ENCODE assay signal across 11 mouse cellular contexts in genomic region chr10:25295836-25296235, GRCm38 (mm10). TPM values are rescaled to one million over a fixed set of nuclear protein-coding genes. Genes with fewer than 3 reads are reported as not detected.
DNase-seq lines count a peak whose midpoint lies in the region; ATAC-seq lines count a peak whose summit lies in the region.
"Had no signal": no experiment of that assay in that cellular context is flagged by ENCODE, and none has a peak within 500 bp of the region (broad histone marks: within the 10 kb centered on the region; RNA-seq: fewer than 3 reads in every experiment).

No protein-coding gene starts in this region.

- no peak overlapping the region for H3K27ac ChIP-seq in forebrain, embryonic 14.5 days (ENCODE audit: low read depth, low read length)
- no peak overlapping the region for H3K27ac ChIP-seq in forebrain, embryonic 16.5 days (ENCODE audit: low read length)
- H3K27ac ChIP-seq in kidney, embryonic 15.5 days: 0 out of 2 replicates have a peak overlapping the region, but pooled peaks have one; percentile 97
- H3K27ac ChIP-seq in neural tube, embryonic 13.5 days (replicated peaks): no peak overlapping the region
- peak overlapping the region; percentile 58 for H3K27ac ChIP-seq in macrophage

- no peaks in the 10 kb centered on the region; the same call in 1 of the 2 replicates for H3K27me3 ChIP-seq in forebrain, embryonic 14.5 days (replicated peaks; ENCODE audit: control insufficient read depth, insufficient read depth, low read length)
- H3K27me3 ChIP-seq in forebrain, embryonic 16.5 days (replicated peaks; ENCODE audit: control insufficient read depth, insufficient read depth, low read length): no peaks in the 10 kb centered on the region
- no peaks in the 10 kb centered on the region for H3K27me3 ChIP-seq in kidney, embryonic 15.5 days
- H3K27me3 ChIP-seq in neural tube, embryonic 13.5 days: no peaks in the 10 kb centered on the region
- H3K27me3 ChIP-seq: Patski had no signal

- H3K79me2 ChIP-seq in macrophage (ENCODE audit: inconsistent target): no peaks in the 10 kb centered on the region

- H3K9ac ChIP-seq in forebrain, embryonic 14.5 days (ENCODE audit: low read length): no peak overlapping the region
- H3K9ac ChIP-seq in forebrain, embryonic 16.5 days (replicated peaks; ENCODE audit: low read depth, low read length): no peak overlapping the region
- no peak overlapping the region for H3K9ac ChIP-seq in kidney, embryonic 15.5 days
- no peak overlapping the region for H3K9ac ChIP-seq in neural tube, embryonic 13.5 days

- 73% methylated on average over 9 of the region's 9 CpGs for WGBS in forebrain, embryonic 14.5 days
- 65% methylated on average over 9 of the region's 9 CpGs for WGBS in forebrain, embryonic 16.5 days
- 80% methylated on average over 9 of the region's 9 CpGs for WGBS in kidney, embryonic 15.5 days
- 84% methylated on average over 9 of the region's 9 CpGs for WGBS in neural tube, embryonic 13.5 days
- WGBS in macrophage (ENCODE audit: missing documents): 90% methylated on average over 9 of the region's 9 CpGs

- no peaks in the 10 kb centered on the region for H3K36me3 ChIP-seq in forebrain, embryonic 14.5 days (ENCODE audit: control insufficient read depth, insufficient read depth, low read length)
- H3K36me3 ChIP-seq in forebrain, embryonic 16.5 days (ENCODE audit: control insufficient read depth, insufficient read depth): no peaks in the 10 kb centered on the region
- no peaks in the 10 kb centered on the region for H3K36me3 ChIP-seq in kidney, embryonic 15.5 days
- no peaks in the 10 kb centered on the region for H3K36me3 ChIP-seq in neural tube, embryonic 13.5 days
- no peaks in the 10 kb centered on the region for H3K36me3 ChIP-seq in macrophage (ENCODE audit: inconsistent target)

- H3K4me3 ChIP-seq in forebrain, embryonic 14.5 days (ENCODE audit: low read depth, low read length): no peak overlapping the region
- no peak overlapping the region for H3K4me3 ChIP-seq in forebrain, embryonic 16.5 days (replicated peaks; ENCODE audit: low read length)
- no peak overlapping the region for H3K4me3 ChIP-seq in kidney, embryonic 15.5 days (replicated peaks)
- no peak overlapping the region for H3K4me3 ChIP-seq in neural tube, embryonic 13.5 days
- no peak overlapping the region for H3K4me3 ChIP-seq in macrophage (ENCODE audit: inconsistent target)

- H3K4me2 ChIP-seq in forebrain, embryonic 14.5 days (ENCODE audit: low read length): 0 out of 2 replicates have a peak overlapping the region, but pooled peaks have one; percentile 67
- no peak overlapping the region for H3K4me2 ChIP-seq in forebrain, embryonic 16.5 days (ENCODE audit: low read length)
- no peak overlapping the region for H3K4me2 ChIP-seq in kidney, embryonic 15.5 days
- 0 out of 2 replicates have a peak overlapping the region, but pooled peaks have one; percentile 64 for H3K4me2 ChIP-seq in neural tube, embryonic 13.5 days

- ATAC-seq in forebrain, embryonic 14.5 days: no peak
- no peak for ATAC-seq in forebrain, embryonic 16.5 days
- no peak for ATAC-seq in kidney, embryonic 15.5 days (replicated peaks; ENCODE audit: low FRiP score)
- no peak for ATAC-seq in neural tube, embryonic 13.5 days (ENCODE audit: low read depth)

- peak; percentile 16 for DNase-seq in forebrain, embryonic 14.5 days (ENCODE audit: low spot score)
- DNase-seq in kidney, postnatal 25 days: no peak
- no peak for DNase-seq in neural tube, embryonic 10.5 days (ENCODE audit: extremely low spot score, low spot score)
- DNase-seq in embryo, embryonic 11 days: no peak
- DNase-seq: kidney, postnatal 14 days; thymus, postnatal 4 days had no signal

- H3K4me1 ChIP-seq in forebrain, embryonic 14.5 days (ENCODE audit: control insufficient read depth, insufficient read depth, low read length): peaks cover 9% of the 10 kb centered on the region; the same call in 1 of the 2 replicates
- H3K4me1 ChIP-seq in forebrain, embryonic 16.5 days (replicated peaks; ENCODE audit: control insufficient read depth, insufficient read depth, low read length): peaks cover 6% of the 10 kb centered on the region
- H3K4me1 ChIP-seq in kidney, embryonic 15.5 days: peaks cover 30% of the 10 kb centered on the region
- H3K4me1 ChIP-seq in neural tube, embryonic 13.5 days (replicated peaks): peaks cover 14% of the 10 kb centered on the region

- no peaks in the 10 kb centered on the region for H3K9me3 ChIP-seq in forebrain, embryonic 14.5 days (replicated peaks; ENCODE audit: control insufficient read depth, low read length)
- no peaks in the 10 kb centered on the region for H3K9me3 ChIP-seq in forebrain, embryonic 16.5 days (ENCODE audit: control insufficient read depth, low read length)
- no peaks in the 10 kb centered on the region for H3K9me3 ChIP-seq in kidney, embryonic 15.5 days (replicated peaks)
- no peaks in the 10 kb centered on the region for H3K9me3 ChIP-seq in neural tube, embryonic 13.5 days

RNA-seq across cellular contexts. Expression of gene Akap7, which starts 11.8 kb away (rescaled TPM):
- polyA plus RNA-seq in forebrain, embryonic 14.5 days (2014; fragmentation: Nextera tagmentation; extraction: Ambion mirVana): 20.3 and 28.0 TPM in 2 replicates
- 33.3 and 37.1 TPM in 2 replicates for polyA plus RNA-seq in forebrain, embryonic 16.5 days (2015; fragmentation: Nextera tagmentation; extraction: Ambion mirVana)
- polyA plus RNA-seq in kidney, embryonic 15.5 days (2015; fragmentation: Nextera tagmentation; extraction: Ambion mirVana): 20.6 and 26.7 TPM in 2 replicates
- 30.3 and 33.5 TPM in 2 replicates for polyA plus RNA-seq in neural tube, embryonic 13.5 days (2015; fragmentation: Nextera tagmentation; extraction: Ambion mirVana)
- total RNA-seq in macrophage (2018; cell fraction: chromatin; rRNA removed): 10 to 100 TPM; 12.1 to 60.6 (median 42.5) TPM
- total RNA-seq in macrophage (2018; cell fraction: cytosol; rRNA removed): 10 to 100 TPM; 13.8 to 22.4 (median 18.9) TPM
- total RNA-seq in macrophage (2018; cell fraction: nucleus; rRNA removed): 10 to 100 TPM; 13.8 to 67.6 (median 29.7) TPM
- polyA plus RNA-seq in macrophage (2018): 12.5 to 57.2 TPM (median 15.2 TPM) in 3 replicates

Comparison
In these comparisons a context has a peak if more than half of its experiments do, and no peak if none do; other contexts are left out.
1. H3K4me2 ChIP-seq: peak in forebrain, embryonic 14.5 days (single experiment) and neural tube, embryonic 13.5 days (single experiment); none in forebrain, embryonic 16.5 days (single experiment) and kidney, embryonic 15.5 days (single experiment).
2. H3K27ac ChIP-seq: peak in kidney, embryonic 15.5 days (single experiment) and macrophage (single experiment); none in forebrain, embryonic 14.5 days (single experiment), forebrain, embryonic 16.5 days (single experiment) and neural tube, embryonic 13.5 days (single experiment).